14 mouse cellular contexts compared by ENCODE assay signal in the genomic region with DNA sequence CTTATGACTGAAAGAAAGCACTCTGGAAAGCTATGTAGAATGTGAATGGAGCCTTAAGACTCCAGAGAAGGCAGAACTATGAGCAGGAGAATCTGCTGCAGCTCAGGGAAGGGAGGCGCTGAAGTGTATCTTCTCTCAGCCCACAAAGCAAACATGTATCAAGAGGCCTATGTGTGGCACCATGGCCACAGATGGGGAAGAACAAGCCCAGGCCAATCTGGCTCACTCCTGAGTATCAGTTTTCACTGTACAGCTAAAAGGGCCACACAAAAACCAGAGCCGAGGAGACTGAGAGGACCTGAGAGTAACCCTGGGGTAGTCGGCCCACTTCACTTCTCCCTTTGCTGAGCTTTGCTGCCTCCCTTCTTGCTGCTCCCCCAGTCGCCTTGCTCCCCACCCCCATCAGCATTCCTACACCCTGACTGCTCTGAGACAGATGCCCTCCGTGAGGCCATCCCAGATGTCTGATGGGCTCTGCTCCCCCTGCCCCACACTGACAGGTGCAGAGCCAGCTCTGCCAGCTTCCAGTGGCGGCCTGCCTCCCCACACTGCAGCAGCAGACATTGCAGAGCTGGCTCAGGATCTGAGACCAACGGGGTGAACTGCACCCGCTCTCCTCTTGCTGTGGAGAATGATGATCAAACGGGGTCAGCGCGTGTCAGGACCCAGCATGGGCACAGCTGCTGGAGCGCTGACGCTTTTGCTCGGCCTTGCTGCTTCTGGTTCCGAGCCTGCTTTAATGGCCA. TPM values are rescaled to one million over a fixed set of nuclear protein-coding genes. Genes with fewer than 3 reads are reported as not detected.
DNase-seq lines count a peak whose midpoint lies in the region; ATAC-seq and TF ChIP-seq lines count a peak whose summit lies in the region.
"Had no signal": no experiment of that assay in that cellular context is flagged by ENCODE, and none has a peak within 500 bp of the region (broad histone marks: within the 10 kb centered on the region; RNA-seq: fewer than 3 reads in every experiment).

No protein-coding gene starts in this region.

- no peaks in the 10 kb centered on the region for H3K27me3 ChIP-seq in intestine, postnatal 0 days (replicated peaks; ENCODE audit: control insufficient read depth, insufficient read depth, low read length)
- H3K27me3 ChIP-seq in intestine, embryonic 16.5 days (replicated peaks; ENCODE audit: control insufficient read depth, insufficient read depth, low read length), result no peaks in the 10 kb centered on the region
- H3K27me3 ChIP-seq in neural tube, embryonic 13.5 days, result no peaks in the 10 kb centered on the region
- H3K27me3 ChIP-seq in neural tube, embryonic 15.5 days (replicated peaks), result no peaks in the 10 kb centered on the region
- no peaks in the 10 kb centered on the region for H3K27me3 ChIP-seq in midbrain, postnatal 0 days (ENCODE audit: insufficient read depth, low read length)
- H3K27me3 ChIP-seq: stomach, embryonic 15.5 days had no signal

- no peaks in the 10 kb centered on the region for H3K4me1 ChIP-seq in intestine, postnatal 0 days (replicated peaks; ENCODE audit: control insufficient read depth, insufficient read depth, low read length)
- H3K4me1 ChIP-seq in intestine, embryonic 16.5 days (ENCODE audit: control insufficient read depth, insufficient read depth, low read length), result peaks cover 10% of the 10 kb centered on the region; the same call in 1 of the 2 replicates
- peaks cover 10% of the 10 kb centered on the region for H3K4me1 ChIP-seq in neural tube, embryonic 13.5 days (replicated peaks)
- no peaks in the 10 kb centered on the region for H3K4me1 ChIP-seq in neural tube, embryonic 15.5 days
- no peaks in the 10 kb centered on the region for H3K4me1 ChIP-seq in midbrain, postnatal 0 days (ENCODE audit: insufficient read depth, low read length)
- H3K4me1 ChIP-seq: stomach, embryonic 15.5 days had no signal

- H3K36me3 ChIP-seq in intestine, postnatal 0 days (ENCODE audit: control insufficient read depth, insufficient read depth), result peaks cover 73% of the 10 kb centered on the region
- peaks cover 26% of the 10 kb centered on the region for H3K36me3 ChIP-seq in intestine, embryonic 16.5 days (ENCODE audit: control insufficient read depth, insufficient read depth, low read length)
- H3K36me3 ChIP-seq in neural tube, embryonic 13.5 days, result peaks cover 92% of the 10 kb centered on the region
- H3K36me3 ChIP-seq in neural tube, embryonic 15.5 days, result peaks cover 91% of the 10 kb centered on the region
- H3K36me3 ChIP-seq in midbrain, postnatal 0 days (ENCODE audit: insufficient read depth, low read length), result peaks cover 89% of the 10 kb centered on the region

- no peak overlapping the region for H3K4me2 ChIP-seq in intestine, postnatal 0 days (replicated peaks; ENCODE audit: low read depth)
- no peak overlapping the region for H3K4me2 ChIP-seq in intestine, embryonic 16.5 days (ENCODE audit: low read depth, low read length)
- H3K4me2 ChIP-seq in neural tube, embryonic 13.5 days, result no peak overlapping the region
- H3K4me2 ChIP-seq in neural tube, embryonic 15.5 days, result no peak overlapping the region
- no peak overlapping the region for H3K4me2 ChIP-seq in midbrain, postnatal 0 days (ENCODE audit: low read depth, low read length, poor library complexity, severe bottlenecking)
- H3K4me2 ChIP-seq: stomach, embryonic 15.5 days had no signal

- WGBS in intestine, postnatal 0 days, result 80% methylated on average over 15 of the region's 15 CpGs
- 68% methylated on average over 15 of the region's 15 CpGs for whole genome bisulfite sequencing in intestine, embryonic 16.5 days
- WGBS in neural tube, embryonic 13.5 days, result 67% methylated on average over 15 of the region's 15 CpGs
- WGBS in neural tube, embryonic 15.5 days, result 61% methylated on average over 15 of the region's 15 CpGs
- WGBS in midbrain, postnatal 0 days, result 69% methylated on average over 15 of the region's 15 CpGs

- ATAC-seq in intestine, postnatal 0 days, result no peak
- ATAC-seq in intestine, embryonic 16.5 days, result no peak
- peak; percentile 42; the same call in 1 of the 2 replicates for ATAC-seq in neural tube, embryonic 13.5 days (ENCODE audit: low read depth)
- no peak for ATAC-seq in neural tube, embryonic 15.5 days (ENCODE audit: low FRiP score)
- ATAC-seq in midbrain, postnatal 0 days (ENCODE audit: low FRiP score), result no peak
- ATAC-seq: lung, postnatal 0 days had no signal

- no peak overlapping the region for H3K4me3 ChIP-seq in intestine, postnatal 0 days (ENCODE audit: low read depth, low read length)
- H3K4me3 ChIP-seq in intestine, embryonic 16.5 days (ENCODE audit: low read length), result no peak overlapping the region
- no peak overlapping the region for H3K4me3 ChIP-seq in neural tube, embryonic 13.5 days
- no peak overlapping the region for H3K4me3 ChIP-seq in neural tube, embryonic 15.5 days (replicated peaks)
- H3K4me3 ChIP-seq in midbrain, postnatal 0 days (ENCODE audit: low read depth, low read length), result no peak overlapping the region
- H3K4me3 ChIP-seq: stomach, embryonic 15.5 days had no signal

- no peak overlapping the region for H3K9ac ChIP-seq in intestine, postnatal 0 days (ENCODE audit: low read depth, low read length)
- H3K9ac ChIP-seq in intestine, embryonic 16.5 days (ENCODE audit: low read depth, low read length), result no peak overlapping the region
- H3K9ac ChIP-seq in neural tube, embryonic 13.5 days, result no peak overlapping the region
- no peak overlapping the region for H3K9ac ChIP-seq in neural tube, embryonic 15.5 days (replicated peaks)
- no peak overlapping the region for H3K9ac ChIP-seq in midbrain, postnatal 0 days (replicated peaks; ENCODE audit: low read length, poor library complexity, severe bottlenecking)
- H3K9ac ChIP-seq: stomach, embryonic 15.5 days had no signal

- H3K27ac ChIP-seq in intestine, postnatal 0 days (ENCODE audit: low read depth, low read length), result peak overlapping the region; percentile 2; the same call in 1 of the 2 replicates
- no peak overlapping the region for H3K27ac ChIP-seq in intestine, embryonic 16.5 days (ENCODE audit: low read length)
- H3K27ac ChIP-seq in neural tube, embryonic 13.5 days (replicated peaks), result no peak overlapping the region
- H3K27ac ChIP-seq in neural tube, embryonic 15.5 days (replicated peaks), result no peak overlapping the region
- 0 out of 2 replicates have a peak overlapping the region, but pooled peaks have one; percentile 26 for H3K27ac ChIP-seq in midbrain, postnatal 0 days (ENCODE audit: low read depth, low read length)
- H3K27ac ChIP-seq: stomach, embryonic 15.5 days had no signal

- peak; percentile 57 for DNase-seq in gastrocnemius, postnatal 25 days
- DNase-seq in midbrain, postnatal 0 days (ENCODE audit: low spot score), result peak; percentile 44
- no peak for DNase-seq in cerebellum, adult 11 months
- no peak for DNase-seq in right cerebral cortex, postnatal 10 days (ENCODE audit: low spot score in 2 of 2)
- DNase-seq: adrenal gland, postnatal 25 days; cerebellum, adult 2 months; heart, postnatal 10 days; right cerebral cortex, postnatal 25 days had no signal

- no peak for TF ChIP-seq CTCF in intestine, postnatal 0 days (IDR thresholded peaks at IDR 0.05; ENCODE audit: low read depth)
- TF ChIP-seq CTCF in midbrain, postnatal 0 days (IDR thresholded peaks at IDR 0.05), result no peak

- no peaks in the 10 kb centered on the region for H3K9me3 ChIP-seq in intestine, postnatal 0 days (ENCODE audit: control insufficient read depth)
- H3K9me3 ChIP-seq in intestine, embryonic 16.5 days (ENCODE audit: control insufficient read depth, low read length), result no peaks in the 10 kb centered on the region
- H3K9me3 ChIP-seq in neural tube, embryonic 13.5 days, result no peaks in the 10 kb centered on the region
- no peaks in the 10 kb centered on the region for H3K9me3 ChIP-seq in neural tube, embryonic 15.5 days (replicated peaks)
- H3K9me3 ChIP-seq in midbrain, postnatal 0 days (ENCODE audit: low read length), result no peaks in the 10 kb centered on the region
- H3K9me3 ChIP-seq: stomach, embryonic 15.5 days had no signal

RNA-seq across cellular contexts. Expression of a gene that starts 34.5 kb away (rescaled TPM):
- polyA plus RNA-seq in intestine, postnatal 0 days (2015; fragmentation: Nextera tagmentation; extraction: Ambion mirVana), result 8.7 and 9.2 TPM in 2 replicates
- 5.4 and 6.5 TPM in 2 replicates for polyA plus RNA-seq in intestine, embryonic 16.5 days (2015; fragmentation: Nextera tagmentation; extraction: Ambion mirVana)
- polyA plus RNA-seq in neural tube, embryonic 13.5 days (2015; fragmentation: Nextera tagmentation; extraction: Ambion mirVana), result 41.4 and 41.8 TPM in 2 replicates
- polyA plus RNA-seq in neural tube, embryonic 15.5 days (2015; fragmentation: Nextera tagmentation; extraction: Ambion mirVana), result 34.8 and 36.4 TPM in 2 replicates
- 10 to 100 TPM; 16.8 to 19.1 TPM for total RNA-seq in gastrocnemius, postnatal 25 days (2021)
- 220 and 234 TPM in 2 replicates for total RNA-seq in midbrain, postnatal 0 days (2014; rRNA removed)
- 46.5 and 50.1 TPM in 2 replicates for polyA plus RNA-seq in midbrain, postnatal 0 days (2015; fragmentation: Nextera tagmentation; extraction: Ambion mirVana)

Comparison
In these comparisons a context has a peak if more than half of its experiments do, and no peak if none do; other contexts are left out.
1. H3K27ac ChIP-seq: peak in intestine, postnatal 0 days (single experiment) and midbrain, postnatal 0 days (single experiment); none in intestine, embryonic 16.5 days (single experiment), neural tube, embryonic 13.5 days (single experiment) and neural tube, embryonic 15.5 days (single experiment).
2. DNase-seq: peak in gastrocnemius, postnatal 25 days (single experiment) and midbrain, postnatal 0 days (single experiment); none in cerebellum, adult 11 months (single experiment) and right cerebral cortex, postnatal 10 days (0 of 2).